Comparison of ENCODE assay signal across 14 mouse cellular contexts in genomic region chr1:51602071-51602470, GRCm38 (mm10).
"Had no signal": no experiment of that assay in that cellular context is flagged by ENCODE, and none has a peak within 500 bp of the region (broad histone marks: within the 10 kb centered on the region; RNA-seq: fewer than 3 reads in every experiment).

No protein-coding gene starts in this region.

- H3K9me3 ChIP-seq: midbrain, embryonic 10.5 days; midbrain, embryonic 12.5 days; midbrain, embryonic 15.5 days; neural tube, embryonic 12.5 days; stomach, embryonic 15.5 days had no signal

- H3K27me3 ChIP-seq: midbrain, embryonic 15.5 days; neural tube, embryonic 12.5 days; stomach, embryonic 15.5 days had no signal

- H3K4me1 ChIP-seq: midbrain, embryonic 10.5 days; midbrain, embryonic 15.5 days; neural tube, embryonic 12.5 days; stomach, embryonic 15.5 days had no signal

- H3K27ac ChIP-seq: midbrain, embryonic 10.5 days; midbrain, embryonic 12.5 days; midbrain, embryonic 15.5 days; neural tube, embryonic 12.5 days; stomach, embryonic 15.5 days; stomach, postnatal 0 days had no signal

- H3K9ac ChIP-seq: lung, embryonic 14.5 days; midbrain, embryonic 12.5 days; midbrain, embryonic 15.5 days; neural tube, embryonic 12.5 days; stomach, embryonic 15.5 days had no signal

- DNase-seq: lung, adult 18-20 months; lung, embryonic 14.5 days; lung, postnatal 10 days; lung, postnatal 4 days; right cerebral cortex, postnatal 14 days; thymus, adult 2 months; thymus, postnatal 25 days; thymus, postnatal 4 days had no signal

- H3K4me3 ChIP-seq: midbrain, embryonic 10.5 days; midbrain, embryonic 12.5 days; midbrain, embryonic 15.5 days; neural tube, embryonic 12.5 days; stomach, embryonic 15.5 days had no signal

- H3K4me2 ChIP-seq: lung, embryonic 14.5 days; midbrain, embryonic 12.5 days; midbrain, embryonic 15.5 days; neural tube, embryonic 12.5 days; stomach, embryonic 15.5 days had no signal

- H3K36me3 ChIP-seq: midbrain, embryonic 10.5 days; midbrain, embryonic 12.5 days; midbrain, embryonic 15.5 days; neural tube, embryonic 12.5 days; stomach, embryonic 15.5 days had no signal

- ATAC-seq: midbrain, embryonic 15.5 days had no signal
